28 mouse cellular contexts compared by ENCODE assay signal in the genomic region with DNA sequence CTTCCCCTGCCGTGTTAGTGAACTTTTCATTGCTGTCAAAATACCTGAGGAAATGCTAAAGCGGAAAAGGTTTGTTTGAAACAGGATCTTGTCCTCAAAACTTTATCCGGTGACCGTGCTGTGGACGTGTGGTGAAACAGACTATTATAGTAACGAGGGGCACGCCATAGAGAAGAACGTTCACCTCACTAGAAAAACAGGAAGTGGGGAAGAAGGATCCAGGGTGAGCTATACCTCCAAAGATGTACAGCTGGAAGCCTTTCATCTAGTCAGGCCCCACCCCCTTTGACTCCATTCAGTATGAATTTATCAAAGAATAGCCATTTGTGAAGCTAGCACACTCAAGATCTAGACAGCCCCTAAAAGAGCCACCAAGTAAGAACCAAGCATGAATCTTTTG.
DNase-seq lines count a peak whose midpoint lies in the region; ATAC-seq lines count a peak whose summit lies in the region.
"Had no signal": no experiment of that assay in that cellular context is flagged by ENCODE, and none has a peak within 500 bp of the region (broad histone marks: within the 10 kb centered on the region; RNA-seq: fewer than 3 reads in every experiment).

No protein-coding gene starts in this region.

- 91% methylated on average over 8 of the region's 8 CpGs for WGBS in forebrain, embryonic 12.5 days

- no peak overlapping the region for H3K4me2 ChIP-seq in forebrain, embryonic 12.5 days
- H3K4me2 ChIP-seq: heart, embryonic 13.5 days; hindbrain, embryonic 13.5 days; limb, embryonic 12.5 days; liver, embryonic 11.5 days; midbrain, embryonic 11.5 days had no signal

- peak; percentile 4 to 14 for DNase-seq in B cell, adult 2 months
- DNase-seq in T-cell, adult 2 months (ENCODE audit: low spot score) = peak; percentile 84
- peak; percentile 77 for DNase-seq in naive thymus-derived CD4-positive, alpha-beta T cell, adult 2 months (ENCODE audit: low read depth)
- DNase-seq in thymus, postnatal 14 days = peak; percentile 73
- DNase-seq in adrenal gland, adult 18-20 months (ENCODE audit: low spot score in 2 of 2) = no peak
- DNase-seq in embryo, embryonic 10.5 days (ENCODE audit: low spot score) = no peak
- no peak for DNase-seq in right cerebral cortex, postnatal 25 days
- DNase-seq: adrenal gland, postnatal 36 days; cerebellum, adult 9-11 months; forebrain, postnatal 0 days; gastrocnemius, postnatal 25 days; heart, adult 2 months; heart, postnatal 14 days; kidney, adult 8-10 months; kidney, postnatal 14 days; layer of hippocampus, postnatal 36 days; lung, adult 18-20 months; lung, postnatal 10 days; retina, postnatal 1 day had no signal

- H3K9ac ChIP-seq in forebrain, embryonic 12.5 days = no peak overlapping the region
- H3K9ac ChIP-seq: forebrain, postnatal 0 days; heart, embryonic 13.5 days; hindbrain, embryonic 13.5 days; limb, embryonic 12.5 days had no signal

- ATAC-seq in forebrain, embryonic 12.5 days (ENCODE audit: low FRiP score) = no peak
- ATAC-seq: forebrain, postnatal 0 days had no signal

- H3K4me1 ChIP-seq in forebrain, embryonic 12.5 days = no peaks in the 10 kb centered on the region
- H3K4me1 ChIP-seq: embryonic facial prominence, embryonic 10.5 days; forebrain, embryonic 10.5 days; heart, embryonic 13.5 days; hindbrain, embryonic 13.5 days had no signal

- no peaks in the 10 kb centered on the region for H3K27me3 ChIP-seq in forebrain, embryonic 12.5 days
- H3K27me3 ChIP-seq: heart, embryonic 13.5 days; hindbrain, embryonic 13.5 days; limb, embryonic 12.5 days had no signal

- H3K27ac ChIP-seq in forebrain, embryonic 12.5 days = no peak overlapping the region
- H3K27ac ChIP-seq: embryonic facial prominence, embryonic 10.5 days; forebrain, embryonic 10.5 days; heart, adult 2 months; heart, embryonic 13.5 days; hindbrain, embryonic 13.5 days; layer of hippocampus, adult 2 months; limb, embryonic 12.5 days had no signal

- H3K4me3 ChIP-seq in forebrain, embryonic 12.5 days (replicated peaks) = no peak overlapping the region
- H3K4me3 ChIP-seq: embryonic facial prominence, embryonic 10.5 days; forebrain, embryonic 10.5 days; heart, adult 2 months; heart, embryonic 13.5 days; hindbrain, embryonic 13.5 days; layer of hippocampus, adult 2 months; limb, embryonic 12.5 days had no signal

- H3K36me3 ChIP-seq in forebrain, embryonic 12.5 days (replicated peaks) = no peaks in the 10 kb centered on the region
- H3K36me3 ChIP-seq: embryonic facial prominence, embryonic 10.5 days; forebrain, embryonic 10.5 days; heart, embryonic 13.5 days; hindbrain, embryonic 13.5 days; limb, embryonic 12.5 days had no signal

- no peaks in the 10 kb centered on the region for H3K9me3 ChIP-seq in forebrain, embryonic 12.5 days
- H3K9me3 ChIP-seq: embryonic facial prominence, embryonic 10.5 days; forebrain, embryonic 10.5 days; heart, embryonic 13.5 days; hindbrain, embryonic 13.5 days; limb, embryonic 12.5 days had no signal

Comparison
In these comparisons a context has a peak if more than half of its experiments do, and no peak if none do; other contexts are left out.
1. DNase-seq: peak in B cell, adult 2 months (2 of 2), T-cell, adult 2 months (single experiment), naive thymus-derived CD4-positive, alpha-beta T cell, adult 2 months (single experiment) and thymus, postnatal 14 days (single experiment); none in adrenal gland, adult 18-20 months (0 of 2), embryo, embryonic 10.5 days (single experiment) and right cerebral cortex, postnatal 25 days (single experiment).